Mouse (Mus musculus) urinary bladder, adult 18-20 months (tissue): ENCODE measurements around the gene Tmem171.

Experiments used
- DNase-seq, 2 experiments: peaks; one replicate each; pipeline ENCODE4 v3.0.0; 2022; ENCODE audit warnings: low spot score in 2 of 2, mixed read lengths in 2 of 2

Gene Tmem171

DNA sequence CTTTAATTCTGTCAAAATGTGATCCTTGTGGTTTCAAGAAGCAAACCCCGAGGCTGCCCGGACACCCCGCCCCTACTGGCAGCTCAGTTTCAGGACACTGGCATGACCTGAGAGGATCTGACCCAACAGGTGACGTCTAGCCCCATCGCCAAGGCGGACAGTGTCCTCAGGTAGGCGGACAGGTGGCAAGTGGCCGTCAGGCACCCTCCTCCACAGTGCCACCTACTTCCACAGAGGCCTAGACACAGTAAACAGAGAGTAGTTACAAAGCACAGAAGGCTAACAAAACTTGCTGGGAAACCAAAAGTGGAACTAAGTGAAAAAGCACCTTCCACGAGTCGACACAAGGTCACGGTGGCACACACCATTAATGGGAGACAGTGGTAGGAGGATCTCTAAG lies 1.3 kb downstream of the Tmem171 start:
- no peak for DNase-seq

DNA sequence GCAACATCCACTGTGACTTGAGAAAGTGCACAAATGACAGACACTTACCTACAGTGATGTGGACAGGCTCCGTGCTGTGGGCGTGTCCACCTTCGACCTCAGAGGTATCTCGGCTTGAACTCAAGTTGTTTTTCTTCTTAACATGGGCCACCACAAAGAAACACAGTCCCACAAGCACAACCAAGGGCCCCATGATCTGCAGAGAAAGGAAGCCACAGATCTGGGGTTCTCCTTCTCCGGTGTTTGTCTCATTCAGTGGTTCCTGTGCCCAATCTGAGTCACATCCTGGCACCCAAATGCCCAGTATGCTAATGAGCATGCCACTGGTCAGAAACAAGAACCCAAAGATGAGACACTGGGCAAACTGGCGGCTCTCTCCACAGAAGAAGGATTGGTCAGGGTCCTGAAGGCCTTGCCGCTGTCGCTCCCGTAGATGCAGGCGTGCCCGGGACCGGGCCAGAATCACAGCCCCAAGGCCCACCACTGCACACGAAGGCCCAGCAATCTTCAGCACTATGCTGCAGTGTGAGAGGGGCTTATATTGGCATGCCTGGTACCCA lies 2.6 kb downstream of the Tmem171 start:
- no peak for DNase-seq

DNA sequence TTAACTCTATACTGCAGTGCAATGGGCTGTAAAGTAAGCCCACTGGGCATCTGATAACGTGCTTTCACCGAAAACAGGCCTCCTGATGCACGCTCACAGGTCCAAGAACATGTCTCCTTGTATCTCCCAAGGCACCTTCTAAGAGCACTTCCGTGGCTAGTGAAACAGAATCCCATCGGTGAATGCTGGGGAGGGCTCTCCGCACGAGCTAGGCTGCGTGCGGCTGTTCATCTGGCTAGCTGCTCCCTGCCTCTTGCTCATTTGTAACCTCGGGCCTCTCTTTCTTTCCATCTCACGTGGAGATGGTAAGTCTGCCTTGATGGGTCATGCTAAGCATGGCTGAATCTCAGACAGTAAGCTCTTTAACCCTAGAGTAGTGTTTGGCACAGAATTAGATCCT lies 3.7 kb downstream of the Tmem171 start:
- no peak for DNase-seq

DNA sequence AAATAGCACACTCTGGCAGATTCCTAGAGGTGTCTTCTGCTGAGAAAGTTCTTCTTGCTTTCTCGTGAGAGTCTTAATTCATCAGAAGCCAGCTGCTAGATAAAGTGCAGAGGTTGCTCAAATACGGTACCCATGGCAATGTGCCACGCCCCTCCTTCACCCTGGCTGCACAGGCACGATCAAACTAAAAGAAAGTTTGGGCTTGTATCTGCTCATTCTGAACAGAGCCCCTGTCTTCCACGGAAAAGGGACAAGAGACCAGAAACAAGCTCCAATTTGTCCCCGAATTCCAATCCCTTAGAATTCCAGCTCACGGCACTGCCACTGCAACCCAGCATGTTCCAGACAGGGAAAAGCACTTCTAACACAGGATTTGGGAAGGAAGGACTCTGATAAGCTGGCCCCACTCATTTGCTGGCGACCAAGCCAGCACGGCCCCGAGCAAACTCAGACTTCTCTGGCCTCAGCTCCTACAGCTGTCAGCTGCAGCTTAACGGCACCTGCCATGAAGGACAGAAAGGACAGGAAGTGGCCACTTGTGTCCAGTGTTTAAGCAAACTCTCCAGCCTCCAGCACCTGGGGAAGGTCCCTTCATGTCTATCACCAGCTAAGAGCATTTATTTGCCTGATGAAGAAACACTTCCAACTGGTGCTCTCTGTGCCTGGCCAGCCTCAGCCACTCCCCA lies 4.9 kb downstream of the Tmem171 start:
- no peak for DNase-seq

DNA sequence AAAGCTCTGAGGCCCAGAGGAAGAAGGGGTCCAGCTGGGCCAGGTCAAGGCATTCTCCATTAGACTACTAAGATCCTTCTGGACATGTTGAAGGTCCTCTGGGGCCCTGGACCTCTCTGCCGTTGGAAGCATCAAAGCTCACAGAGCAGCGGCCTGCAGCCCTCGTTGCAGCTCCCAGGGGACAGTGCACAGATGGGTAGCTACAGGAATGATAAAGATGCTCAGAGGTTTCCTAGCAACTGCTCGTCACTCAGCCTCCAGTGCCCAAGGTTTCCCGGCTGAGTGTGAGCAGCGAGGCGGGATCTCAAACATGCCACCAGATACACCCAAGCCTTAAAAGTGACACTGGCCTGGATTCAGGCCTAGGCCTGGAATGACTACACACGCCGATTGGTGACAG lies 6.7 kb downstream of the Tmem171 start:
- DNase-seq: no peak

DNA sequence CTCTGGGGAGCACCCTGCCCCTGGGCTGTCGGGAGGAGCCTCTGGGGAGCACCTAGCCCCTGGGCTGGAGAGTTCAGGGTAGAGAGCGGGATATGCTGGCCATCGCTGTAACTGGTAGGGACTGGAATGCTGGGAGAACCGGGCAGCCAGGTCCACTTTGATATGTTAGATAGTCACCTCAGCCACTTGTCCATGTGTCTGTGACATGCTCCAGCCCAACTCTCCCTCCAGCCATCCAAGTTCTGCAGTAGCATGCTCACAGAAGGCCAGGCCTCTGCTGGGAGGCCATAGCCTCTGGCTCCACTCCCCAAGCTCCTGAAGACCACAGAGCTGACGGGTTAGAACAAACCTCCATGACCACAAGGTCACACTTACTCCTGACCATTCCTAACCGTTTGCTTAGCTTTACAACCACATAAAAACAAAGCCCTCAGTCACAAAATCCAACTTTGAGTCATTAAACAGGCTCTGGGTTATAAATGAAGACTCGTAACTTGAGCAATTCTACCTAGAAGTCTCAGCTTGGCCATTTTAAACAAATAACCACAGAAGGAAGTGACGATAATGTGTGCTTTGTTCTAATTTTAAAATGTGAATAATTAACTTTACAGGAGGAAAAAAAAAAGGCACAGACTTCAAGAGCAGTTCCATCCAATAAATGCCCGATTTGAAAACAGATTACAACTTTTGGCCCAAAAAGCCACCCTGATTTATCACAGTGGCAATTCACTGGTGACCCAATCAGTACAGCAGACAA lies 10.3 kb downstream of the Tmem171 start:
- DNase-seq: no peak

DNA sequence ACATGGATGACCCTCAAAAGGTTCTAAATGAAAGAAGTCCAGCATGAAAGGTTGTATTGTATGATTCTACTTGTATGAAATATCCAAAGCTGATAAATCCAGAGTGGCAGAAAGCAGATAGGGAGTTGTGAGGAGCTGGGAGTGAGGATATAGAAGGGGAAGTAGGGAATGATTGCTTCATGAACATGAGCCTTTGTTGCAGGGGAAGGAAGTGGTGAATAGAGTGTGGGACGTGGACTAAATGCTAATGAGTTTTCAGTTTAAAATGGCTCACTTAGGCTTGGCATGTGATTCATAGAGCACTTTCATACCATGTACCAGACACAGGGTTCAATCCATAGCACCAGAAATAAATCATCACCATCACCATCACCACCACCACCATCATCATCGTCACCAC lies 11.2 kb downstream of the Tmem171 start:
- no peak for DNase-seq

DNA sequence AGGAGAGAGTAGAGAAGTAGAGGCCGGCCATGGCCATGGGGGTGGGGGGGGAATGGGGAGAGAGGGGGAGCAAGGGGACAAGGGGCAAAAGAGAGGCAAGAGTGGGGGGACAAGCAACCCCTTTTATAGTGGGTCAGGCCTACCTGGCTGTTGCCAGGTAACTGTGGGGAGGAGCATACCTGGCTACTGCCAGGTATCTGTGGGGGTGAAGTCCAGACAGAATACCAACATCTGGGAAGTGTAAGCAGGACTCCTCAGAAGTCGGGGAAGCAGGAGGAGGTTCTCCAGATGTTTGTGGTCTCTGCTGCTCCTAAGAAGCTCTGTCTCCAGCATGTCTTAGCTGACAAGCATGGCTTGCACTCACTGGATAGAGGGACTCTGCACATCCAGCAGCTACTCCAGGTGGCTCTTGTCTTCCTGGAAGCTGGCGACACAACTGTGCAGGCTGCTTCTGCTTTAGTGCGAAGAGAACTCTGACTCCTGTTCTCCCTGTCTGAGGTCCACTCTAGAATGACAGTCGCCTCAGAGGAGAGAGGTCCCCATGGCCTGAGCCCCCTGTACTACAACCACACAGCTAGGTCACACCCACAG lies 14.1 kb downstream of the Tmem171 start:
- DNase-seq: no peak

DNA sequence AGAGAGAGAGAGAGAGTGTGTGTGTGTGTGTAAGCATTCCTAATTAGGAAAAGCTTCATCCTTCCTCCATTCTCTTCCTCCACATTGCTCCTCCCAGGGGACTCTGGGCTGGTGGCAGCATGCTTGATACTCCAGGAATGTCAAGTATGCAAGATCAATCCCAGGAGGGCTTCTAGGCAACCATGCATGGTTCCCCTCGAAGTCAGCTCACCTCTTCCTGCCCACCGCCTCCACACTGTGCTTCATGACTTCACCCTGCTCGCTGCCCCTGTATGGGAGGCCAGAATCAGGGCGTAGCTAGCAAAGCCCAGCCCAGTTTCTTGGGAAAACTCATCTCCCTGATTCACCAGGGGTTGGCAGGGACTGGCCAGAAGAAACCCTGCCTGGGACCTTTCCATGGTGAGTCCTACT lies 15.0 kb downstream of the Tmem171 start:
- no peak for DNase-seq

DNA sequence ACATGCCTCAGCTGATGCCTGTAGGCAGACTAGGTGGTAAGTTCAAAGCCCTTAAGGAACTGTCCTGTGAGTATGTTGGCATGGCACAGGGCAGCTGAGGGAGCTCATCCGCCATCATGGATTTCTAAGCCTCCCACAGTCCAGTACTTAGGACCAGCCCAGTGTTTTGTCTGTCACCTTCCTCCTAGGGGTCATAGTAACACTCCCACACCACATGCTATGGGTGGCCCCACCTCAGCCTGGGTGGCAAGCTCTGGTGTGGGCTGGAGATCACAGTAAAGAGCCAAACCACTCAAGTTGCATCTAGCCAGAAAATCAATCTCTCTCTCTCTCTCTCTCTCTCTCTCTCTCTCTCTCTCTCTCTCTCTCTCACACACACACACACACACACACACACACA lies 15.4 kb downstream of the Tmem171 start:
- no peak for DNase-seq

DNA sequence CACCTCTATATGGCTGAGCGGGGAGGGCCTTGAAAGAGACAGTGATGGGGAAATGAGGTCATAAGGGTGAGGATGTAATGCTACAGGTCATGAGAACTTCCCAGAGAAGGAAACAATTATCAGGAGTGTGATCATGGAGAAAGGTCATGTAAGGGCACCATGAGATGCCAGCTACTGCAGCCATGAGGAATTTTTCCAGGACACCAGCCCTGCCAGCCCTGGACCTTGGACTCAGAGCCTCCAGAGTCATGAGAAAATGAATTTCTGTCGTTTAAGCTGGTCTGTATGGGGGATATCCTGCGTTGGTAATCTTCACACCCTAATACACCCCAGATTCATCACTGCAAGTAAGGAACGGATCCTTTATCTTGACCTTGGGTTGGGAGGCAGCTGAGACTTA lies 20.7 kb downstream of the Tmem171 start:
- DNase-seq: no peak

DNA sequence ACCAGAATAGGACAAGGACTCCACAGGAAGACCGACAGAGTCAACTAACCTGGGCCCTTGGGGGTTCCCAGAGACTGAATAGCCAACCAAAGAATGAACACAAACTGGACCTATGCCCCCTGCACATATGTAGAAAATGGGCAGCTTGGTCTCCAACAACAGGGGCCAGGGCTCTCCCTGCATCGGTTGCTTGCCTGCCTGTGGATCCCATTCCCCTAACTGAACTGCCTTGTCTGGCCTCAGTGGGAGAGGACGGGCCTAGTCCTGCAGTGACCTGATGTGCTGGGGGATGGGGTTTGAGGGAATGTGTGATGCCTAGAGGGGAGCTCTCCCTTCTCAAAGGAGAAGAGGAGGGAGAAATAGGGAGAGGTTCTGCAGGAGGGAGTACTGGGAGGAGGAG lies 25.3 kb downstream of the Tmem171 start:
- DNase-seq: no peak

DNA sequence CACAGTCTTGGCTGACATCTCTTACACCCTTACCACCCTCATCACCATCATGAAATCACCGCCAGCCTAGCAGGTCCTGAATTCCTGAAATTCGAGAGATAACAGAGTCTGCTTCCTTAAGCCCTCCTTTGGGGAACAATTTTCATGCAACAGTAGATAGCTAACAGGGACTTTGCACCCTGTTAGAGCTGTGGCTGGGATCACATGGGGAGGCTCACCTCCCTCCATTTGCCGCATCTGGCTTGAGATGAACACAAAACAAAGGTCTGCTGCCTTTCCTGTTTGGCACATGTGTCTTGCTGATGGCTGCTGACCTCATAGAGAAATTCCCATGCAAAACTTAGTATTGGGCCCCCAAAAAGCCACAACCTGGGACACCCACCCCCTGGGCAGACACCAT lies 27.3 kb downstream of the Tmem171 start:
- DNase-seq: no peak

DNA sequence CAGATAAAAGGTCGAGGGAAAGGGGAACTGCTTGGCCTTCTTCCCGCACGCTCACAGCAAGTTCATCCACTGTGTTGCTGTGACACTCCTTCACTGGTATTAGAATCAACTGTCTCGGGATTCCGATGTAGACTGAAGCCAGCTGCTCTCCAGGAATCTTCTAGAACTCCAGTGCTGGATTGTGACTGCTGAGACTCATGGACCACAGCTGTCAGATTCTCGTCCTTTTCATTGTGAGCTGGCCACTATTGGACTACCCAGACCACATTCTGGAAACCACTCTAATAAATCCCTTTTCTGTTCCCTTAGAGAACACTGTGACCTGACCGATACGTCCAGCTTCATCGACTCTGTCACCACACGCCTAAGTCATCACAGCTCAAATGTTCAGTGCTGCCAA lies 29.4 kb downstream of the Tmem171 start:
- no peak for DNase-seq

DNA sequence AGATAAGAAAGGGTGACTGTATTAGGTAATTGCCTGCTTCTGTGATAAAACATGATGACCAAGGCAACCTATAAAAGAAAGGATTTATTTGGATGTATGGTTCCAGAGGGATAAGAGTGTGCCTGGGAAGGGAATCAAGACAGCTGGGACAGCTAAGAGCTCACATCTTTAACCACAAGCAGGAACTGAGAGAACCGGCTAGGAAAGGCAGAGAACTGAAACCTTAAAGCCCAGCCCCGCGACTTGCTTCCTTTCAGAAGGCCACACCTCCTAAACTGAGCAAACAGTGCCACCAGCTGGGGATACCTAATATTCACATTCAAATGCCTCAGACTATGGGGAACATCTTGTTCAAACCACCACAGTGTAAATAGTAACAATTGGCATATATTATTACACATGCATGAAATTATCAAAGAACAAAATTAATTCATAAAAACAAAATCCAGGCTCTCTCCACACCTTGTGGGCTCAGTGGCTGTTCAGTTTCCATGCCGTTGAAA lies 32.4 kb downstream of the Tmem171 start:
- no peak for DNase-seq

DNA sequence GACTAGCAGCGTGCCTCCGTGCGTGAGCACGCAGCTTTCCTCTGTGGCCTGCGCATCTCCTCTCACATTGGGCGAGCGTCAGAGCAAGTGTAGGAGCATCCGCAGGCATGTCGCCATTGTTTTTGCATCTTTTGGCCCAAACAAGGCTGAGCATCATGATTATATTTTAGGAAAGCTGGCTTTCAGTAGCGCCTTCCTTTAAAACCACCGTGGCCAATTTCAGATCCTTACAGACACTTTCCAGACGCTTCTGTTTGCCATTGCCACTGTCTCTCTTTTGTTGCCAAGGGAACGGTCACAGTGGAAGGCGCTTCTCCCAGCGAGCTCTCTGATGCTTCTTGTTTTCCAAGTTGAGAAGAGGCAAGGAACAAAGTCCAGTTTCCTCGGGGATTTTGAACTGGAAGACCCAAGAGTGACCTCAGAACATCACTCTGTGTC lies 38.6 kb downstream of the Tmem171 start:
- DNase-seq: no peak

DNA sequence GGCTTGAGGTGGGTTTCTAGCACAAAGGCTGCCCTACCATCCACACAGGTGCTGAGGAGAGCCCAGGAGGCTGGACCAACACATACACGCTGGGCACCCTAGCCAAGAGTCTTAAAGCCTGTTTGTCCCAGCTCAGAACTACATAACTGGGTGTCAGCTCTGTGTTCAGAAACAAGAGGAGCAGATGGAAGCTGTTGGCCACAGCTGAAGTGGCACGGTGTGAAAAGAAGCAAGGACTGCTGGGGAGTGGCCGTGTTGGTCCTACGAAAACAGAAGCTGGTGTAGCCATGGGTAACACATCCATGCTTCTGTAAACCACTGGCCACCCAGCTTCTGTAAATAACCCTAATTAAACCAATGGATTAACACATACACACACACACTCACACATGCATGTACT lies 39.3 kb downstream of the Tmem171 start:
- DNase-seq: no peak

DNA sequence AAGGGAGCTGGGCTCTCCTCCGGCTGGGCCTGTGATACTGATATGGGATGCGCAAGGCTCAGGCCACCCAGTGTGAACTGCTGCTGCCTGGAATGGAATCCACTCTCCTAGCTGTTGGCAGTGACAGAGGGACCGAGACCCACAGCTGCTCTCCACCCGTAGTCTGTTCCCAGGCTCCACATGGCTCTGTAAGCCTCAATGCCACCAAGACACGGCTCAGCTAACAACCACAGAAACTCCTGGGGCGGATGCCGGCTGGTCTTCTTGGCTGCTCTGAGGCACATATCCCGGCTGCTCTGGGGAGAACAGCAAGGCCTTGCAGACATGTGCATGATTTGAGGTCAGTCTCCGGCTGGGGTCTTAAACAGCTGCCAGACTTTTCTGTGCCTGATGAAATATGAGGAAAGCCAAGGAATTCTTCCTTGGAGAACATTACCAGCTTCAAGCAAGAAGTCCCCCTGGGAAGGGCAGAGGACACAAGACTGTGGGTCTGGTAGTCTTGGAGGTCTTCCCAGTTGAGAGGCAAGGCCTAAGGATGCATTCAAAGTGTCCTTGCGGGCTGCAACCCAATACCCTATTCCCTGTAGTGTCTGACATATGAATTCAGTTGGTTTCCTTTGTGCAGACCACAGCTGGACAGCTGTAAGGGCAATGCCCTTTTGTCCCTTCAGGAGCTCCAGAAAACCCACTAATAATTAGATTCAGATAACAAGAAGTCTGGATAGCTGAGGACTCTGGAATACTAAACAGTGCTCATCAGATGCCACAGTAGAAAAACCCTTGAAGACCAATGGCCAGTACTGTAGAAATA lies 40.3 kb downstream of the Tmem171 start:
- DNase-seq: no peak

DNA sequence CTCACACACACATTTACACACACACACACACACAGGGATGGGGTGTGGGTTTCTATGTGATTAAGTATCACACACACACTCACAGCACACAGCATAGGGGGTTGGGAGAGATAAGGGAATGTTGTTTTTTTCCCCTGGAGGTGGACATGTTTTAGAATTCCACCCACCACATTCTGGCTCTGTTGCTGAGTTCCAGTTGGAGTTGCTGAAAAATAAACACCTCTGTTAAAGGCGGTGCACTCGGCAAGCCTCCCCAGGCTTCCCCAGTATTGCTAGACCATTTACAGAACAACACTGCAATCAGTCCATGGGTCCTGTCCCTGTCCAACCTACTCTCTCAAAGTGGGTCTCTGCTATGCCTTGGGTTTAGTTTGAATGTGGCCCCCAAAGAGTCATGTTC lies 42.4 kb downstream of the Tmem171 start:
- DNase-seq: no peak

DNA sequence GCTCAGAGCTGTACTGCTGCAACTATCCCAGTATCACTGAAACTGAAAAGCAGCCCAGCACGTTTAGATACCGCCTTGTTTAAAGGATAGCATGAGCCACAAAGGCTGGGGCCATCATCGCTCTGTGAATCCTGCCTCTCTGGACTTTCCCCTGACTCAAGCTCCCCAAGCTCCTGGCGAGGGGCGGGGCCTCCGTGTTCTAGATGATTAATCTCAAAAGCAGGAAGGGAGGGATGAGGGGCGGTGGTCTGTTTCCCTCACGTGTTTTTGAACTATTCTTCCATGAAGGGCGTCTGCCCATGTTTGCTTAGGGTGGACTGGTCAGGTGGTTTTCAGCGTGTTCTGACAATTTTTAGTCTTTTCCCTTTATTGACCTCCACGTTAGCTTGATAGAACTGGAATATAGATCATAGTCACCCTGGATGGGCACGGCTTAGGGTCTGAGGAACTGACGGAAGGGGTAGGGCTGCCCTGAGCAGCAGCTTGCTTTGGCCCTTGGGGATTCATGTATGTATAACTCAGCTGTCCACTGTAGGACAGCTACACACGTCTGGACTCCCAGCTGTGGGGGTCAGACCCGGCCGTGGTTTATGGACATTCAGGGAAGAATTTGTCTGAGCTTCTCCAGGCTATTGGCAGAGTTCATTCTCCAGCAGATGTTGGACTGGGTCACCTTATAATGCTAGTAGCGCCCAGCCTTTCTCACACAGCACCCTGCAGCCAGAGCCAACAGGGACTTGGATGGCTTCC lies 43.2 kb downstream of the Tmem171 start:
- DNase-seq: no peak
